Mouse (Mus musculus) olfactory bulb, adult 2 months (tissue): Measurements from ENCODE around the gene Lrrc28. TPM values are rescaled to one million over a fixed set of nuclear protein-coding genes. Genes with fewer than 3 reads are reported as not detected.
"Not testable (repeated sequence)": the region's sequence is repeated elsewhere in the genome, so short reads cannot be mapped to it uniquely, and the experiment has no call there.

Source experiments
- H3K27ac ChIP-seq: fragments of 200-500 bp; 2 replicates; pipeline ENCODE4 v1.5.1; 2012; ENCODE audit warnings: low read depth, low read length; ENCODE audit not compliant: insufficient read depth
- H3K4me1 ChIP-seq: fragments of 200-500 bp; 2 replicates; pipeline ENCODE4 v1.6.1; 2012; ENCODE audit warnings: low read length; ENCODE audit not compliant: control insufficient read depth, insufficient read depth
- H3K4me3 ChIP-seq: fragments of 200-500 bp; 2 replicates; pipeline ENCODE4 v1.5.1; 2012; ENCODE audit warnings: mild to moderate bottlenecking, low read depth, low read length, moderate library complexity; ENCODE audit not compliant: insufficient read depth
- CTCF ChIP-seq: fragments of 200-500 bp; IDR thresholded peaks from 2 replicates; pipeline ENCODE4 v1.5.1; 2012; ENCODE audit warnings: low read depth, mild to moderate bottlenecking, low read length, moderate library complexity; ENCODE audit not compliant: insufficient read depth
- POLR2A ChIP-seq: fragments of 200-500 bp; IDR thresholded peaks from 2 replicates; pipeline ENCODE4 v1.6.1; 2012; ENCODE audit warnings: mild to moderate bottlenecking, low read depth, low read length, moderate library complexity; ENCODE audit not compliant: insufficient read depth
- WGBS: fragments of 180-500 bp; shearing (Covaris S2); methylation state at CpG from one replicate; pipeline ENCODE4 v1.1.7; 2018; 5-methylcytosine and 5-hydroxymethylcytosine counted together
- polyA plus RNA-seq: library from polyadenylated mRNA; stranded (reverse); fragments of >200 nt; gene quantifications from 2 replicates; pipeline ENCODE4 v1.2.4, GENCODE M21; 2012; ENCODE audit warnings: low replicate concordance; ENCODE audit not compliant: missing spikeins, insufficient read depth, insufficient read length

The Lrrc28 gene
- polyA plus RNA-seq, 1 experiment: not detected

- Histone ChIP-seq H3K4me1 (peaks cover 5% of the 10 kb centered on the region), H3K27ac (no peak overlapping the region), H3K4me3 (no peak overlapping the region)
- WGBS: 96% methylated on average over 4 of the region's 4 CpGs
- TF ChIP-seq POLR2A (no peak), CTCF (no peak)
Measured at GRCm38 (mm10) chr7:67535941-67536340, 109.1 kb downstream of the Lrrc28 start.

GRCm38 (mm10) chr7:67530981-67531380, 114.1 kb downstream of the Lrrc28 start:
- TF ChIP-seq CTCF (no peak), POLR2A (no peak)
- no peak overlapping the region for H3K4me3 ChIP-seq
- peaks cover 6% of the 10 kb centered on the region for H3K4me1 ChIP-seq
- 84% methylated on average over 2 of the region's 2 CpGs for WGBS
- H3K27ac ChIP-seq: no peak overlapping the region

- Histone ChIP-seq H3K4me1 (peaks cover 6% of the 10 kb centered on the region), H3K27ac (no peak overlapping the region)
- no peak for TF ChIP-seq POLR2A
- no peak for TF ChIP-seq CTCF
Measured at GRCm38 (mm10) chr7:67529381-67529780, 115.7 kb downstream of the Lrrc28 start.

GRCm38 (mm10) chr7:67528821-67529221, 116.2 kb downstream of the Lrrc28 start:
- 93% methylated on average over 18 of the region's 18 CpGs for WGBS
- H3K27ac ChIP-seq: no peak overlapping the region
- TF ChIP-seq CTCF (no peak), POLR2A (no peak)

More at GRCm38 (mm10) chr7:67529381-67529780, 115.7 kb downstream of the Lrrc28 start:
- WGBS: 92% methylated on average over 6 of the region's 6 CpGs
- no peak overlapping the region for H3K4me3 ChIP-seq

GRCm38 (mm10) chr7:67528063-67528811, 116.8 kb downstream of the Lrrc28 start:
- 57% methylated on average over 10 of the region's 10 CpGs for WGBS
- TF ChIP-seq POLR2A: no peak
- TF ChIP-seq CTCF: no peak
- Histone ChIP-seq H3K27ac (no peak overlapping the region; the same call in 1 of the 2 replicates), H3K4me1 (peaks cover 7% of the 10 kb centered on the region), H3K4me3 (no peak overlapping the region)

More at GRCm38 (mm10) chr7:67528821-67529221, 116.2 kb downstream of the Lrrc28 start:
- Histone ChIP-seq H3K4me3 (no peak overlapping the region), H3K4me1 (peaks cover 6% of the 10 kb centered on the region)

GRCm38 (mm10) chr7:67525886-67526580, 119.0 kb downstream of the Lrrc28 start:
- WGBS: 91% methylated on average over 3 of the region's 3 CpGs
- Histone ChIP-seq H3K4me1 (peaks cover 8% of the 10 kb centered on the region), H3K4me3 (no peak overlapping the region), H3K27ac (no peak overlapping the region)
- TF ChIP-seq CTCF (no peak), POLR2A (no peak)

- not testable (repeated sequence) for H3K4me3 ChIP-seq, H3K4me1 ChIP-seq, H3K27ac ChIP-seq
- WGBS: 97% methylated on average over 8 of the region's 8 CpGs
Measured at GRCm38 (mm10) chr7:67524069-67524468, 121.0 kb downstream of the Lrrc28 start.

GRCm38 (mm10) chr7:67523400-67523799, 121.7 kb downstream of the Lrrc28 start:
- WGBS: 86% methylated on average over 7 of the region's 7 CpGs
- no peak for TF ChIP-seq POLR2A
- TF ChIP-seq CTCF: no peak
- Histone ChIP-seq H3K4me3 (no peak overlapping the region), H3K4me1 (peaks cover 8% of the 10 kb centered on the region), H3K27ac (no peak overlapping the region)

GRCm38 (mm10) chr7:67521731-67522130, 123.3 kb downstream of the Lrrc28 start:
- H3K4me3 ChIP-seq, H3K4me1 ChIP-seq, H3K27ac ChIP-seq: not testable (repeated sequence)
- WGBS: 88% methylated on average over 5 of the region's 5 CpGs

- Histone ChIP-seq H3K4me3 (no peak overlapping the region), H3K27ac (no peak overlapping the region), H3K4me1 (peaks cover 3% of the 10 kb centered on the region; the same call in 1 of the 2 replicates)
- WGBS: 90% methylated on average over 4 of the region's 4 CpGs
- no peak for TF ChIP-seq CTCF
- TF ChIP-seq POLR2A: no peak
Measured at GRCm38 (mm10) chr7:67520959-67521358, 124.1 kb downstream of the Lrrc28 start.
